Mouse (Mus musculus) E14TG2a.4 (cell line): Measurements from ENCODE around the gene Phf19.

ENCODE experiments used
- H3K27me3 ChIP-seq: 2 replicates; pipeline ENCODE4 v1.6.1; 2014; ENCODE audit warnings: low read length, control low read depth; ENCODE audit not compliant: insufficient read depth
- H3K36me3 ChIP-seq: 2 replicates; pipeline ENCODE4 v1.6.1; 2014; ENCODE audit warnings: low read length, control low read depth; ENCODE audit not compliant: insufficient read depth
- H3K4me1 ChIP-seq: replicated peaks from 2 replicates; pipeline ENCODE4 v1.6.1; 2014; ENCODE audit warnings: low read depth, low read length, control low read depth
- H3K4me3 ChIP-seq: replicated peaks from 2 replicates; pipeline ENCODE4 v1.5.1; 2014; ENCODE audit warnings: mild to moderate bottlenecking, low read length
- H3K9me3 ChIP-seq: 2 replicates; pipeline ENCODE4 v1.6.1; 2014; ENCODE audit warnings: low read length, control low read depth
- CTCF ChIP-seq: conservative IDR thresholded peaks from 2 replicates; pipeline ENCODE4 v1.5.1; 2014; ENCODE audit warnings: low read length
- NANOG ChIP-seq: IDR thresholded peaks from 2 replicates; pipeline ENCODE4 v1.6.1; 2014; ENCODE audit warnings: borderline replicate concordance, low read length, mixed read lengths
- POU5F1 ChIP-seq: IDR thresholded peaks from 2 replicates; pipeline ENCODE4 v1.6.1; 2014; ENCODE audit warnings: low read length, borderline replicate concordance

The Phf19 gene

DNA sequence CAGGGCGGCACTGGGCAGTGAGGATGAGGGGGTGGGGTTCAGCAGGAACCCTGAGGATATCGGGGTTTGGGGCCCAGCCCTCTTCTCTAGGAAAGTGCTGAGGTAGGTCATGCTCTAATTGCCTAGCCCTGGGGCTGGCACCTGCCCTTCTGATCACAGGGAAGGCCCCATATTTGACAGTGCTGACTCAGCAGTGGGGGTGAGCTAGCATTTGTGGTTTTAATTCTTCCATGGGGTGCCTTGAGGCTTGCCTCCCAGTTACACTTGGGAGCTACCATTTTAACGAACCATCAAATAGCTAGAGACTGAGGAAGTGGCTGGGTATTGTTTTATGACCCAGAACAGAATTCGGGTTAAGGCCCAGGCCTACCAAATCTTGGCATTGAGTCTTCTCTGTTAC is 31.8 kb upstream of the Phf19 start:
- H3K9me3 ChIP-seq, result no peaks in the 10 kb centered on the region
- peaks cover 78% of the 10 kb centered on the region for H3K4me1 ChIP-seq
- peak overlapping the region; percentile 45 for H3K4me3 ChIP-seq
- H3K36me3 ChIP-seq, result no peaks in the 10 kb centered on the region
- peaks cover 26% of the 10 kb centered on the region for H3K27me3 ChIP-seq
- no peak for TF ChIP-seq CTCF
- no peak for TF ChIP-seq POU5F1
- no peak for TF ChIP-seq NANOG

DNA sequence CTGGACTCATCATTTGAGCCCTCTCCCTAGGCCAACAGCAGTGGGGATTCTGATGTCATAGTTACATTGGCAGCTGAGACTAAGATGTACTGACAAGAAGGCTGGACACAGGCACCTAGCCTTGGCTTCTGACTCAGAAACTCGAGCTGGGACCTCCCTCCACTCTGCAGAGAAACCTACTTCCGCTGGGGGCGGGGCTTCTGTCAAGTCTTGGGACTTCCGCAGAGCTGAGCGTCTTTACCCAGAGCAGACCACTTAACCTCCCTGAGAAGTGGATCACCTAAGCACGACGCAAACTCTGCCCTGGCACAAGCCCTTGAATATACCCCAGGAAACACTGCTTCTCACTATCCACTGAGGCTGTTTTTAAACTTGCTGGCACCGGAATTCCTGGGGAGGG is 30.9 kb upstream of the Phf19 start:
- Histone ChIP-seq H3K4me1 (peaks cover 82% of the 10 kb centered on the region), H3K9me3 (no peaks in the 10 kb centered on the region), H3K27me3 (peaks cover 28% of the 10 kb centered on the region), H3K36me3 (no peaks in the 10 kb centered on the region), H3K4me3 (peak overlapping the region; percentile 45; the same call in 1 of the 2 replicates)
- TF ChIP-seq POU5F1 (no peak), NANOG (no peak), CTCF (no peak)

DNA sequence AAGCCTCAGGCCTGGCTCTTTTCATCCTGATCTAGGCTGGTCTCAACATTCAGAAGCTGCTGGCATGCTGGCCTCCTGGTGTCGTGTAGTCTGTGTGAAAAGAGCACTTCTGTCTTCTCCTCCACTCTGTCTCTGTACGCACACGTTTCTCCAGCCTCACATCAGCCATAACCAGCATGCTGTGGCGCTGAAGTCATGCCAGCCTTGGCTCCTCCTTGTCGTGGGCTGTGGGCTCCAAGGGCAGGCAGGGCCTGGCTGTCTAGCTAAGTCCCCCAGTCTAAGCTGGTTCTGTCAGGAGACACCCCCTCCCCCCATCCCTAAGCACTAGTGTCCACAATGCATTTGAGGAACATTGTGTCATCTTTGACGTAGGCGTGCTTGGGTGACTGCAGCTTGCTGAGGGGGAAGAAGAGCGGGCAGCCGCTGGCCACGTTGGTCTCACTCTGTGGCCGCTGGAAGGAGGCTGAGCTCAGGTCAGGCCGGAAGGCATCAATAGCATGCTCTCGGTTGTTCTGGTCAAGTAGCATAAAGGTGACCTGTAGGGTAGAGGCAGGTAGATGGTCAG is 29.8 kb upstream of the Phf19 start:
- H3K36me3 ChIP-seq, result no peaks in the 10 kb centered on the region
- no peak for TF ChIP-seq NANOG
- no peak for TF ChIP-seq POU5F1
- no peak for TF ChIP-seq CTCF
- peak overlapping the region; percentile 17; the same call in 1 of the 2 replicates for H3K4me3 ChIP-seq
- peaks cover 88% of the 10 kb centered on the region for H3K4me1 ChIP-seq
- H3K27me3 ChIP-seq, result peaks cover 30% of the 10 kb centered on the region
- no peaks in the 10 kb centered on the region for H3K9me3 ChIP-seq

DNA sequence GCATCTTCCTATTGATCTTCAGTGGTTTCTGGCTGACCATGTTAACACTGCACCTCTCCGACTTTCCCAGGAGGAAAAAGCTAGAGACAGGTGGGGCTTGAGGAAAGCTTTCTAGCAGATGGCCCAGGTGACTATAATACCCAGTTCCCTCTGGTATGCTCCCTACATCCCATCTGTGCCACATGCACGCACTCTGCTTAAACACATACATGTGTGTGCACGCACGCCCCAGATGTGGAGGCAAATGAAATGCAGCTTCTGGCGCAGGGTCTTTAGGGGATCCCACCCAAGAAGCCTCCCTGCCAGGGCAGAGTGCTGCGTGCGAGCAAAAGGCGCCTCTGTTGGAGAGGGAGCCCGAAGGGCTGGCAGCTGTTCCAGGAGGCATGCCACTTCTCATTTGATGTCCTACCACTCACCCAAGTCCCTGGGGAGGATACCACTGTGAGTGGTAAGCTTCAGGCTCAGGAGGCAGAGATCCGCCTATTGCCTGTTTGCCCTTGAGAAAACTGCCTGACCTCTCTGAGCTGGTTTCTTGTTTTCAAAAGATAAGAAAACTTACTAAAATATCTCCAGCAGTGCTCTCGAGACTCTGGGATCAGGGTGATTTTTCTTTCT is 27.3 kb upstream of the Phf19 start:
- H3K36me3 ChIP-seq, result no peaks in the 10 kb centered on the region
- TF ChIP-seq POU5F1, result no peak
- no peak for TF ChIP-seq NANOG
- no peak for TF ChIP-seq CTCF
- H3K27me3 ChIP-seq, result peaks cover 24% of the 10 kb centered on the region
- no peak overlapping the region for H3K4me3 ChIP-seq
- H3K9me3 ChIP-seq, result no peaks in the 10 kb centered on the region
- H3K4me1 ChIP-seq, result peaks cover 90% of the 10 kb centered on the region

DNA sequence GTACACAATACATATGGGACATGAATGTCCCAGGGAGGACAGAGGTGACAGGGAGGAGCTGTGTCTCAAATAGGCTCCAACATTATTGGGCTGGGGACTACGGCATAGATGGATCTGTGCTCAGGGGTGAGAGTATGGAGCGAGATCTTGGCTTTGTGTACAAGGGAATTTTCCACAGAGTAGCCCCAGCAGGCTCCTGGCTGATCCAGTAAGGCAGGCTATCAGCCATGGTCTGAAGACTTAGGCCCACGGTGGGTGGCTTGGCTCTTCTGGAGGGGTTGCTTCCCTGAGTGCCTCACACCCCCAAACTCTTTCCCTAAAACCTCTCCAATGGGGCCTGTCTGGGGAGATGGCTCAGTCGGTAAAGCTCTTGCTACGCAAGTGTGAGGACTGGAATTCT is 26.4 kb upstream of the Phf19 start:
- Histone ChIP-seq H3K36me3 (no peaks in the 10 kb centered on the region), H3K4me1 (peaks cover 87% of the 10 kb centered on the region), H3K4me3 (no peak overlapping the region), H3K27me3 (peaks cover 24% of the 10 kb centered on the region), H3K9me3 (no peaks in the 10 kb centered on the region)
- no peak for TF ChIP-seq NANOG
- TF ChIP-seq POU5F1, result no peak
- no peak for TF ChIP-seq CTCF

DNA sequence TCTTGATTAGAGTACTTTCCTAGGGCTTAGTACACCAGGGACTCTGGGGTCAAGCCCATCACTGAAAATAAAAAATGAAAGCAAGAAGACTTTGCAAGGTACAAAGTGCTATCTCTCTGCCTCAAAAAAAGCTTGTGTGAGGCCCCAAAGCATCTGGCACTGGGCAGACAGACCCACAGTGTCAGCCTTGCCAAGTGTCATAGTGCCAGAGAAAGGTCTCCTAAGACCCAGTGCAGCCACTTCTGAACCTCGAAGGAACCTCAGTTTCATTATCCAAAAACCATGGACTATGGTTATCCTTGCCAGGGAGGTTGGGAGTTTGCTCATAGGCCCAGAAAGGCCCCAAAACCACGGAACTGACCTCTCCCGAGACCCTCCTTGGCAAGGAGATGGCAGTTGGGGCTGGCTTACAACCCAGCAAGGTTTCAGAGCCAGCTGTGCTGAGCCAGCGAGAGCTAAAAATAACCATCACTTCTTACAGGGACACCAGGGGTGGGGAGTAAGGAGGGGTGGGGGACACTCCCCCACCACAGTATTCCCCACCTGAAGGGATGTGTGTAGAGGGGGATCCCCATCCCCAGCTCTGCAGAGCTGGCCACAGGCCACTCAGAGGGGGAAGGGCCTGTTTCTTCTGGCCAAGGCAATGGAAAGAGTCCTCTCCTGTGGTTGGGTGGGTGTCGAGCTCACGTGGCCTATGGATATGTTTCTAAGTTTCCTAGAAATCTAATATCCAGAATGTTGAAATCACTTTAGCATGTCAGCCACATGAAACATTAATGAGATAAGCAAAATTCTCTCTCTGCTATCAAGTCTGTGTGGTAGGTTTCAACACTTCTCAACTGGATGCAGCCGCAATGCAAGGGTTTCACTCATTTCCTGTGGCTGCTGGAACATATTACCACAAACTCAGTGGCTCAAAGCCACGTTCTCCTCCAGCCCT is 24.7 kb upstream of the Phf19 start:
- no peak for TF ChIP-seq POU5F1
- TF ChIP-seq CTCF, result no peak
- Histone ChIP-seq H3K4me1 (peaks cover 70% of the 10 kb centered on the region), H3K36me3 (no peaks in the 10 kb centered on the region), H3K9me3 (no peaks in the 10 kb centered on the region), H3K27me3 (peaks cover 24% of the 10 kb centered on the region), H3K4me3 (peak overlapping the region; percentile 11; the same call in 1 of the 2 replicates)

DNA sequence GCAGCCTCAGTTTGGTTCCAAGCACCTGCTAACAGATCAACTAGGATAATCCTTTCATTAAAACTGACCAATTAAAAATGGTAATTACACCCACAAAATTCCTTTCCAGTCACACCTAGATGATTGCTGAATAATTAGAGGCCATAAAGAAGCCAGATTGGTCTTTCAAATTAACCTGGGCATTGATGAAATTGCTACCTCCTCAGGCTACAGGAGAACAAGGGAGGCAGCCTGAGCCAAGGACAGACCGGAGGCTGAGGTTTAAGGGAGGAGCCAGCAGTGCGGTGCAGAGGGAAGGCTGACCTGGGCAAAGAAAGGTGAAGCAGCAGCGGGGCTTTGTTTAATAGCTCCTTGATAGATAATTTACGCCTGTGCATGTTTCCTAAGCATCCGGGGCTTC is 23.6 kb upstream of the Phf19 start:
- Histone ChIP-seq H3K27me3 (peaks cover 22% of the 10 kb centered on the region), H3K36me3 (no peaks in the 10 kb centered on the region), H3K9me3 (no peaks in the 10 kb centered on the region), H3K4me3 (peak overlapping the region; percentile 11; the same call in 1 of the 2 replicates), H3K4me1 (peaks cover 59% of the 10 kb centered on the region)
- TF ChIP-seq POU5F1 (no peak), NANOG (peak; percentile 72), CTCF (no peak)

DNA sequence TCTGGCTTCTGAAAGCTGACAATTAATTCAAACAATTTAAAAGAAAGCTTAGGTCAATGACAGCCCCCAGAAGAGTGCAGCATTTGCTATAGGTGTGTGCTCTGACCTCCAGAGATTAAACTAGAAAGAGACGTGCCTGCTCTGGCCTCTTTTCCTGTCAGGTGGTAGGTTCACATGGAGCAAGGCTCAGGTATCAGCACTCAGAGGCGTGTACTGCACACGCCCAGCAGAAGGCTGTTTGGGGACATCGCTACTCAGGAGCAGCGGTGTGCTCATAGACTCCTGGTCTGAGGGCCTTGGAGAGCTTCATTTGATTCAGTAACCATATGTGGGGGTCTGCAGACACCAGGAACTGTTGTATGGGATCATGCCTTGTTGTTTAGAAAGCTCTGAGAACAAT is 13.5 kb upstream of the Phf19 start:
- H3K4me1 ChIP-seq, result peaks cover 65% of the 10 kb centered on the region
- no peak for TF ChIP-seq NANOG
- TF ChIP-seq CTCF, result no peak
- no peak for TF ChIP-seq POU5F1

More for the DNA sequence above, 13.5 kb upstream of the Phf19 start:
- Histone ChIP-seq H3K27me3 (peaks cover 7% of the 10 kb centered on the region; the same call in 1 of the 2 replicates), H3K9me3 (no peaks in the 10 kb centered on the region), H3K36me3 (no peaks in the 10 kb centered on the region), H3K4me3 (no peak overlapping the region; the same call in 1 of the 2 replicates)
